In genomic region chr6:118171386-118171785, GRCm38 (mm10) we compare ENCODE assay signal across 18 mouse cellular contexts. TPM values are rescaled to one million over a fixed set of nuclear protein-coding genes. Genes with fewer than 3 reads are reported as not detected.
"Had no signal": no experiment of that assay in that cellular context is flagged by ENCODE, and none has a peak within 500 bp of the region (broad histone marks: within the 10 kb centered on the region; RNA-seq: fewer than 3 reads in every experiment).

No protein-coding gene starts in this region.

- H3K27ac ChIP-seq: lung, embryonic 15.5 days; midbrain, embryonic 10.5 days; midbrain, embryonic 12.5 days; neural tube, embryonic 13.5 days; neural tube, embryonic 15.5 days had no signal

- H3K4me2 ChIP-seq: lung, embryonic 15.5 days; midbrain, embryonic 12.5 days; neural tube, embryonic 13.5 days; neural tube, embryonic 15.5 days had no signal

- H3K9ac ChIP-seq: lung, embryonic 15.5 days; midbrain, embryonic 12.5 days; neural tube, embryonic 13.5 days; neural tube, embryonic 15.5 days had no signal

- H3K4me1 ChIP-seq: lung, embryonic 15.5 days; midbrain, embryonic 10.5 days; midbrain, embryonic 12.5 days; neural tube, embryonic 13.5 days; neural tube, embryonic 15.5 days had no signal

- ATAC-seq: midbrain, embryonic 16.5 days had no signal

- H3K9me3 ChIP-seq: lung, embryonic 15.5 days; midbrain, embryonic 10.5 days; midbrain, embryonic 12.5 days; neural tube, embryonic 13.5 days; neural tube, embryonic 15.5 days had no signal

- H3K36me3 ChIP-seq: lung, embryonic 15.5 days; midbrain, embryonic 10.5 days; midbrain, embryonic 12.5 days; neural tube, embryonic 13.5 days; neural tube, embryonic 15.5 days had no signal

- DNase-seq: lung, postnatal 10 days; midbrain, embryonic 14.5 days; retina, postnatal 1 day; right cerebral cortex, adult 18-20 months; right cerebral cortex, postnatal 25 days; right cerebral cortex, postnatal 4 days; spleen, adult 18-20 months; thymus, adult 18-20 months; thymus, postnatal 14 days; thymus, postnatal 36 days had no signal

- H3K4me3 ChIP-seq: lung, embryonic 15.5 days; midbrain, embryonic 10.5 days; midbrain, embryonic 12.5 days; myocyte; neural tube, embryonic 13.5 days; neural tube, embryonic 15.5 days had no signal

- H3K27me3 ChIP-seq: lung, embryonic 15.5 days; midbrain, embryonic 12.5 days; neural tube, embryonic 13.5 days; neural tube, embryonic 15.5 days had no signal

RNA-seq across cellular contexts. Expression of gene Ret, which starts 26.1 kb away (rescaled TPM):
- total RNA-seq: megakaryocyte-erythroid progenitor cell, adult 5-6 weeks had no signal
